Mouse (Mus musculus) kidney, adult 2 months (tissue): ENCODE measurements around the gene Nans.

Experiments used
- CTCF ChIP-seq: fragments of 200-500 bp; conservative IDR thresholded peaks from 2 replicates; pipeline ENCODE4 v1.5.1; 2011; ENCODE audit warnings: low read depth, mild to moderate bottlenecking, control low read depth, low read length, moderate library complexity, mixed read lengths; ENCODE audit not compliant: insufficient read depth, insufficient read length
- POLR2A ChIP-seq: fragments of 200-500 bp; IDR thresholded peaks from one replicate; pipeline ENCODE4 v1.6.1; 2011; ENCODE audit warnings: low read depth, low read length, control low read depth

DNA sequence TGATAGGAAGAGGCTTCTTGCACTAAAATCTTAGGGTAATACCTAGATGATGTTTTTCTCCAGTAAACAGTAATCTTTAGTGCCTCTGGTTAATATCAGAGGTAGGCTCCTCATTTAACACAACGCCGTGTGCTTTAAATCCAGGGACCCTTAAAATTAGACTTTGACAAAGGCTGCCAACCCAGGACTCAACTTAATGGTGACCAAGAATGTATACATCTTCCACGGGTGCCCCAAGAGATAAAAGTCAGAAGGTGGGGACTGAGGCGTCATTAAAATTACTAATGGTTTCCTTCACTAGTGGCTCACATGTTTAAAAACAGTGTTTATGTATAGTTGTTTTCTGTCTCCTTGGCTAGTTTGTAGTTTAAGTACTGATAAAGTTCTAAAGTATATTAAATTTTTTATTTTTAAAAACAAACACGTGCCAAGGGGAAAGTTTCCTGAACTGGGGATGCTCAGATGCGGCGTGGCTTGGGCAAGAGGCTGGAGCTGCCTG lies 39.0 kb upstream of the Nans start:
- TF ChIP-seq POLR2A (no peak), CTCF (no peak)
